Mouse (Mus musculus) hindbrain, embryonic 11.5 days (tissue): Measurements from ENCODE around the gene Dnmt3c. TPM values are rescaled to one million over a fixed set of nuclear protein-coding genes. Genes with fewer than 3 reads are reported as not detected.
A peak's percentile ranks its signal among the peaks of the same experiment; 100 is the strongest.
"Not testable (repeated sequence)": the region's sequence is repeated elsewhere in the genome, so short reads cannot be mapped to it uniquely, and the experiment has no call there.

ENCODE experiments used
- ATAC-seq: fragments of 200-750 bp; cut with Nextera tagmentation; 2 replicates; pipeline ENCODE4 v1.8.0; 2017; ENCODE audit warnings: mild to moderate bottlenecking, moderate TSS enrichment, moderate library complexity; ENCODE audit not compliant: low FRiP score
- DNase-seq: peaks from one replicate; pipeline ENCODE4 v3.0.0-alpha.2; 2015; ENCODE audit warnings: low spot score
- H3K27ac ChIP-seq: fragments of 300-500 bp; sonication (generic); 2 replicates; pipeline ENCODE4 v1.5.1; 2014; ENCODE audit warnings: mild to moderate bottlenecking, low read depth, low read length
- H3K27me3 ChIP-seq: fragments of 300-500 bp; sonication (generic); 2 replicates; pipeline ENCODE4 v1.6.1; 2014; ENCODE audit warnings: mild to moderate bottlenecking, low read length, moderate library complexity, mixed read lengths; ENCODE audit not compliant: control insufficient read depth, insufficient read depth
- H3K36me3 ChIP-seq: fragments of 300-500 bp; sonication (generic); 2 replicates; pipeline ENCODE4 v1.6.1; 2014; ENCODE audit warnings: mild to moderate bottlenecking, low read length, moderate library complexity, mixed read lengths; ENCODE audit not compliant: control insufficient read depth, insufficient read depth
- H3K4me1 ChIP-seq: fragments of 300-500 bp; sonication (generic); replicated peaks from 2 replicates; pipeline ENCODE4 v1.6.1; 2014; ENCODE audit warnings: low read length, mixed read lengths; ENCODE audit not compliant: control insufficient read depth, insufficient read depth
- H3K4me2 ChIP-seq: fragments of 300-500 bp; sonication (generic); replicated peaks from 2 replicates; pipeline ENCODE4 v1.6.1; 2014; ENCODE audit warnings: mild to moderate bottlenecking, low read depth, low read length
- H3K4me3 ChIP-seq: fragments of 300-500 bp; sonication (generic); 2 replicates; pipeline ENCODE4 v1.5.1; 2014; ENCODE audit warnings: low read depth, low read length
- H3K9ac ChIP-seq: fragments of 300-500 bp; sonication (generic); 2 replicates; pipeline ENCODE4 v1.6.1; 2014; ENCODE audit warnings: low read depth, low read length
- H3K9me3 ChIP-seq: fragments of 300-500 bp; sonication (generic); 2 replicates; pipeline ENCODE4 v1.6.1; 2016; ENCODE audit warnings: low read length; ENCODE audit not compliant: control insufficient read depth
- WGBS: fragments of 180-500 bp; shearing (Covaris S2); extraction: QIAGEN DNeasy Blood & Tissue Kit; methylation state at CpG from one replicate; pipeline ENCODE4 v1.1.7; 2014; 5-methylcytosine and 5-hydroxymethylcytosine counted together
- polyA plus RNA-seq: library from polyadenylated mRNA; unstranded; fragments of >200 nt; fragmentation: Nextera tagmentation; extraction: Ambion mirVana; gene quantifications from 2 replicates; pipeline ENCODE4 v1.2.1, GENCODE M21; 2014

Gene Dnmt3c
- 0.10 TPM in 1 of 2 replicates, not detected in the other for polyA plus RNA-seq

DNA sequence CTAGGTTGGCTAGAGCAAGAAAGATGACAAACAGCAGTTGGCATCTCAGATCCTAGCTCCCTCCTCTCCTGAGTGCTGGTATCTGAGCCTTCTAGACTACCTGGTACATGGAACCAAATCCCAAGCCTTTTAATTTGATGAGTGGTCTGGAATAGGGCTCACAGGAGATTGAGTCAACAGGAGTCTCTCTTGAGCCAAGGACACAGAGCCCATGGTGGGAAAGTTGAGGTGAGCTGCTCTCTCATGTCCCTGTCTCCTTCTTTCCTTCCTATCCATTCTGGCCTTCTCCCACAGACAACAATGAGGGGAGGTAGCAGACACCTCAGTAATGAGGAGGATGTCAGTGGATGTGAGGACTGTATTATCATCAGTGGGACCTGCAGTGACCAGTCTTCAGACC is at the start of gene Dnmt3c:
Gene Dnmt3c (plus strand): TSS at position 301 of the 400 bp plus-strand sequence.
- no peak within 1 kb of the TSS for H3K27ac ChIP-seq
- no peak within 1 kb of the TSS for H3K4me3 ChIP-seq
- ATAC-seq (no peak), DNase-seq (no peak)
- no peaks in the 10 kb centered on the region for H3K27me3 ChIP-seq
- H3K9ac ChIP-seq, result no peak within 1 kb of the TSS
- no peaks in the 10 kb centered on the region for H3K9me3 ChIP-seq
- no peak within 1 kb of the TSS for H3K4me2 ChIP-seq
- no peaks in the 10 kb centered on the region for H3K36me3 ChIP-seq
- H3K4me1 ChIP-seq, result no peaks in the 10 kb centered on the region

DNA sequence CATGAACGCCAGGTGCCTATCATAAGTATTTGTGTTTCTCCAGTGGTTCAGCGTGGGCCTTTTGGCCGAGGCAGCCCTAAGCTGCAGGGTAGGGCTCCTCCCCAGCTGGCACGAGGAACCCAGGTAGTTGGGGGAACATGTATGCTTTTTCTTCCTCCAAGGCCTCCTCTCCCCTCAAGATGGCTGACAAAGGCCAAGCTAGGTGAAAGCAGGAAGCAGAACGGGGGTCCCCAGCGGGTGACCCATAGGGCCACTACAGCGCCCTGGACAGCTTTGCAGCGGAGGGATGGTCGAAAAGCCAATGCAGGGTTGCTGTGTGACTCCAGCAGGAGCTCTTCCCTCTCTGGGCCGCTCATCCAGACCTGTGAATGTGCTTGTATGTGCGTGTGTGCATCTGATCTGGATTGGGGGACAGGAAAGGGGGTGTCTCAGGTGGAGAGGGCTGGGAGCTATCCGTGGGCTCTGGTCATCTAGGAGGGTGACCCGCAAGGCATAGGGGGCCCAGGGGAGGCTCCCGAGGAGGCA is 47.6 kb upstream of the Dnmt3c start:
- no peaks in the 10 kb centered on the region for H3K4me1 ChIP-seq
- H3K36me3 ChIP-seq, result no peaks in the 10 kb centered on the region
- no peak; the same call in 1 of the 2 replicates for ATAC-seq
- WGBS, result 17% methylated on average over 13 of the region's 14 CpGs
- peak overlapping the region; percentile 91 for H3K4me2 ChIP-seq
- H3K27me3 ChIP-seq, result peaks cover 4% of the 10 kb centered on the region; the same call in 1 of the 2 replicates
- no peak for DNase-seq
- H3K27ac ChIP-seq, result no peak overlapping the region; the same call in 1 of the 2 replicates
- H3K4me3 ChIP-seq, result peak overlapping the region; percentile 81
- no peaks in the 10 kb centered on the region for H3K9me3 ChIP-seq
- H3K9ac ChIP-seq, result peak overlapping the region; percentile 79

GRCm38 (mm10) chr2:153649298-153650013 is 47.0 kb upstream of the Dnmt3c start, which contains the start of gene Dnmt3b:
Gene Dnmt3b (plus strand): TSS chr2:153649450.
- WGBS, result under 1% methylated on average over 81 of the region's 93 CpGs
- ATAC-seq, result peak; percentile 86
- H3K27ac ChIP-seq, result peak within 1 kb of the TSS; percentile 10; the same call in 1 of the 2 replicates

GRCm38 (mm10) chr2:153650014-153650687 is 46.3 kb upstream of the Dnmt3c start:
- H3K27me3 ChIP-seq, result peaks cover 4% of the 10 kb centered on the region; the same call in 1 of the 2 replicates
- no peaks in the 10 kb centered on the region for H3K4me1 ChIP-seq
- H3K9ac ChIP-seq, result peak overlapping the region; percentile 79
- no peaks in the 10 kb centered on the region for H3K36me3 ChIP-seq
- under 1% methylated on average over 28 of the region's 28 CpGs for WGBS
- DNase-seq (no peak), ATAC-seq (no peak)
- H3K27ac ChIP-seq, result no peak overlapping the region
- H3K4me3 ChIP-seq, result peak overlapping the region; percentile 81
- no peaks in the 10 kb centered on the region for H3K9me3 ChIP-seq
- H3K4me2 ChIP-seq, result peak overlapping the region; percentile 91

More at GRCm38 (mm10) chr2:153649298-153650013, 47.0 kb upstream of the Dnmt3c start, which contains the start of gene Dnmt3b:
- H3K9ac ChIP-seq, result peak within 1 kb of the TSS; percentile 79
- H3K4me3 ChIP-seq, result peak within 1 kb of the TSS; percentile 81
- H3K27me3 ChIP-seq, result peaks cover 4% of the 10 kb centered on the region; the same call in 1 of the 2 replicates
- H3K9me3 ChIP-seq, result no peaks in the 10 kb centered on the region
- H3K4me2 ChIP-seq, result peak within 1 kb of the TSS; percentile 91
- no peaks in the 10 kb centered on the region for H3K36me3 ChIP-seq
- H3K4me1 ChIP-seq, result no peaks in the 10 kb centered on the region
- DNase-seq, result peak; percentile 86

DNA sequence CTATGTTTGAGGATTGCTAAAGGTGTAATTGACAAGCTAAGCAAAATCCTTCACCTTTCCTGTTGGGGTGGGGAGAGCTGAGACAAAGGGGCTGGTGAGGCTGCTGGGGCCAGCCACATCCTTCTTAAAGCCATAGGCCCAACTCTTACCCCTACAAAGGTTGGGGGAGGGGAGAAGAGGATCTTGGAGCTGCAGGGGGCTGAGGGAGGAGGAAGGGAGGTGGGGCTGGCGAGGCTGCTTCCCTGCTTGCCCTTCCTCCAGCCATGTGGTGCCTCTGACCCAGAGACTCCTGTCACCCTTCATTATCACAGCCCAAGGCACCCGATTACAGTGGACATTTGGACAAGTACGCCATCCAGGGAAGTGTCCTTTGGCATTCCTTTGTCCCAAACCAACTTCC is 44.8 kb upstream of the Dnmt3c start:
- Histone ChIP-seq H3K9ac (no peak overlapping the region), H3K4me2 (no peak overlapping the region), H3K9me3 (no peaks in the 10 kb centered on the region), H3K36me3 (no peaks in the 10 kb centered on the region), H3K4me3 (no peak overlapping the region), H3K27ac (no peak overlapping the region), H3K4me1 (no peaks in the 10 kb centered on the region), H3K27me3 (peaks cover 4% of the 10 kb centered on the region; the same call in 1 of the 2 replicates)
- ATAC-seq, result no peak
- DNase-seq, result peak; percentile 20
- WGBS, result 31% methylated on average over 3 of the region's 3 CpGs

GRCm38 (mm10) chr2:153657659-153658058 is 38.8 kb upstream of the Dnmt3c start:
- not testable (repeated sequence) for ATAC-seq, H3K27ac ChIP-seq

GRCm38 (mm10) chr2:153660616-153661015 is 35.8 kb upstream of the Dnmt3c start:
- ATAC-seq (no peak), DNase-seq (peak; percentile 49)
- no peak overlapping the region for H3K9ac ChIP-seq
- H3K4me1 ChIP-seq, result no peaks in the 10 kb centered on the region
- H3K4me3 ChIP-seq, result no peak overlapping the region
- no peaks in the 10 kb centered on the region for H3K36me3 ChIP-seq
- WGBS, result 37% methylated on average over 3 of the region's 3 CpGs
- H3K4me2 ChIP-seq, result no peak overlapping the region
- H3K27ac ChIP-seq, result no peak overlapping the region
- H3K9me3 ChIP-seq, result no peaks in the 10 kb centered on the region
- no peaks in the 10 kb centered on the region for H3K27me3 ChIP-seq

More at GRCm38 (mm10) chr2:153657659-153658058, 38.8 kb upstream of the Dnmt3c start:
- not testable (repeated sequence) for H3K27me3 ChIP-seq, H3K4me1 ChIP-seq, DNase-seq, H3K9me3 ChIP-seq, H3K36me3 ChIP-seq, H3K4me3 ChIP-seq, H3K9ac ChIP-seq, H3K4me2 ChIP-seq
- WGBS, result 86% methylated on average over 6 of the region's 8 CpGs

DNA sequence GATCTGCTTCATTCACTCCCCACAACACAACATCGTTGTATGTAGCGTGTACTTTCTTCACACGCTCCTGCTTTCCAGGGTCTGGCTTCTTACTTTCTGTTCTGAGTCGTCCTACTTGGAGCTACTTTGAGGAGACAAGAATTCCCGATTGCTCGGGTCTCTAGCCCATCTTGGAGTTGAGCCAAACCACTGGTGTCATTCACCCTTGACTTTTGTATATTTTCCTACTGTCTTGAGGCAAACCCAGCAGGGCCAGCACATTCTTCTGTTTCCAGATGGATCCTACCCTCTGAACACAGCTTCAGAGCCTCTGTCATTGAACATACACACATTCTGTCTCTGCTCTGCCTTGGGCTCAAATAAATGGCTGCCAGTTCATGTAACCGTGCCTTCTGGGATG is 31.1 kb upstream of the Dnmt3c start:
- Histone ChIP-seq H3K9me3 (no peaks in the 10 kb centered on the region), H3K9ac (no peak overlapping the region), H3K4me3 (no peak overlapping the region), H3K27ac (no peak overlapping the region), H3K27me3 (no peaks in the 10 kb centered on the region), H3K4me1 (no peaks in the 10 kb centered on the region), H3K36me3 (no peaks in the 10 kb centered on the region), H3K4me2 (no peak overlapping the region)
- ATAC-seq, result no peak
- WGBS, result 93% methylated on average over 7 of the region's 7 CpGs
- no peak for DNase-seq
